Comparison of ENCODE assay signal across 8 mouse cellular contexts in genomic region chr12:113187584-113188295, GRCm38 (mm10). TPM values are rescaled to one million over a fixed set of nuclear protein-coding genes. Genes with fewer than 3 reads are reported as not detected.
DNase-seq lines count a peak whose midpoint lies in the region; ATAC-seq and TF ChIP-seq lines count a peak whose summit lies in the region.

No protein-coding gene starts in this region.

- H3K9ac ChIP-seq in embryonic facial prominence, embryonic 13.5 days: peak overlapping the region; percentile 64
- H3K9ac ChIP-seq in heart, embryonic 12.5 days: peak overlapping the region; percentile 50
- H3K9ac ChIP-seq in kidney, embryonic 16.5 days (replicated peaks; ENCODE audit: low read length): peak overlapping the region; percentile 48

- 26% methylated on average over 56 of the region's 56 CpGs for WGBS in bone marrow, adult 2 months
- WGBS in embryonic facial prominence, embryonic 13.5 days: 5% methylated on average over 56 of the region's 56 CpGs
- 3% methylated on average over 54 of the region's 56 CpGs for WGBS in heart, embryonic 12.5 days
- WGBS in kidney, embryonic 16.5 days: 3% methylated on average over 56 of the region's 56 CpGs

- DNase-seq in A20 (ENCODE audit: low read depth, low spot score) (peak; percentile 87), liver (peak; percentile 74)
- peak; percentile 71 to 73 for DNase-seq in spleen, postnatal 36 days (ENCODE audit: low spot score in 2 of 2)

- H3K4me2 ChIP-seq in embryonic facial prominence, embryonic 13.5 days: peak overlapping the region; percentile 85
- peak overlapping the region; percentile 98 for H3K4me2 ChIP-seq in heart, embryonic 12.5 days
- H3K4me2 ChIP-seq in kidney, embryonic 16.5 days (replicated peaks; ENCODE audit: low read depth, low read length): peak overlapping the region; percentile 83
- H3K4me2 ChIP-seq in myocyte (ENCODE audit: low read depth): no peak overlapping the region

- no peaks in the 10 kb centered on the region for H3K9me3 ChIP-seq in embryonic facial prominence, embryonic 13.5 days
- no peaks in the 10 kb centered on the region for H3K9me3 ChIP-seq in heart, embryonic 12.5 days (replicated peaks)
- no peaks in the 10 kb centered on the region for H3K9me3 ChIP-seq in kidney, embryonic 16.5 days (ENCODE audit: low read length)

- TF ChIP-seq CTCF in bone marrow, adult 2 months (IDR thresholded peaks at IDR 0.05; ENCODE audit: control insufficient read depth, insufficient read depth, low read length): peak; percentile 66

- no peak for TF ChIP-seq POLR2A in bone marrow, adult 2 months (IDR thresholded peaks at IDR 0.05; ENCODE audit: borderline replicate concordance, control insufficient read depth, low read depth, low read length)
- no peak for TF ChIP-seq POLR2A in myocyte (IDR thresholded peaks at IDR 0.05; ENCODE audit: insufficient read length, low read depth)

- no peak for ATAC-seq in embryonic facial prominence, embryonic 13.5 days (ENCODE audit: insufficient number of reproducible peaks, insufficient read depth, low FRiP score, low TSS enrichment, low read depth)
- no peak for ATAC-seq in heart, embryonic 12.5 days (ENCODE audit: insufficient number of reproducible peaks, low FRiP score)
- ATAC-seq in kidney, embryonic 16.5 days (ENCODE audit: low FRiP score, low TSS enrichment): peak; percentile 77

- no peaks in the 10 kb centered on the region for H3K4me1 ChIP-seq in bone marrow, adult 2 months (ENCODE audit: control insufficient read depth, insufficient read depth, low read length)
- H3K4me1 ChIP-seq in embryonic facial prominence, embryonic 13.5 days: peaks cover 28% of the 10 kb centered on the region
- peaks cover 24% of the 10 kb centered on the region for H3K4me1 ChIP-seq in heart, embryonic 12.5 days (replicated peaks)
- H3K4me1 ChIP-seq in kidney, embryonic 16.5 days (ENCODE audit: insufficient read depth, low read length): peaks cover 22% of the 10 kb centered on the region

- H3K36me3 ChIP-seq in embryonic facial prominence, embryonic 13.5 days: peaks cover 33% of the 10 kb centered on the region
- H3K36me3 ChIP-seq in heart, embryonic 12.5 days: no peaks in the 10 kb centered on the region
- H3K36me3 ChIP-seq in kidney, embryonic 16.5 days (ENCODE audit: insufficient read depth, low read length): 0 out of 2 replicates have a peak, but pooled peaks cover 11% of the 10 kb centered on the region
- H3K36me3 ChIP-seq in myocyte (ENCODE audit: control insufficient read depth, insufficient read depth): no peaks in the 10 kb centered on the region

- no peak overlapping the region for H3K27ac ChIP-seq in bone marrow, adult 2 months (ENCODE audit: control insufficient read depth, insufficient read depth, low read depth, low read length, poor library complexity)
- H3K27ac ChIP-seq in embryonic facial prominence, embryonic 13.5 days: no peak overlapping the region
- H3K27ac ChIP-seq in heart, embryonic 12.5 days (ENCODE audit: poor library complexity, severe bottlenecking): no peak overlapping the region
- H3K27ac ChIP-seq in kidney, embryonic 16.5 days (ENCODE audit: low read length): no peak overlapping the region

- H3K4me3 ChIP-seq in bone marrow, adult 2 months (replicated peaks; ENCODE audit: control insufficient read depth, low read depth, low read length): no peak overlapping the region
- peak overlapping the region; percentile 74 for H3K4me3 ChIP-seq in embryonic facial prominence, embryonic 13.5 days
- peak overlapping the region; percentile 41 for H3K4me3 ChIP-seq in heart, embryonic 12.5 days
- H3K4me3 ChIP-seq in kidney, embryonic 16.5 days (ENCODE audit: low read length): peak overlapping the region; percentile 46
- no peak overlapping the region for H3K4me3 ChIP-seq in myocyte

- no peaks in the 10 kb centered on the region for H3K79me2 ChIP-seq in myocyte (ENCODE audit: control insufficient read depth, insufficient read depth)

- H3ac ChIP-seq in myocyte (ENCODE audit: control insufficient read depth, insufficient read length): no peak overlapping the region

- H3K27me3 ChIP-seq in embryonic facial prominence, embryonic 13.5 days: peaks cover 38% of the 10 kb centered on the region
- H3K27me3 ChIP-seq in heart, embryonic 12.5 days (replicated peaks): peaks cover 61% of the 10 kb centered on the region
- H3K27me3 ChIP-seq in kidney, embryonic 16.5 days (ENCODE audit: insufficient read depth, low read length): peaks cover 11% of the 10 kb centered on the region
- H3K27me3 ChIP-seq in myocyte (ENCODE audit: control insufficient read depth, insufficient read depth, insufficient read length): peaks cover 8% of the 10 kb centered on the region

TF ChIP-seq in myocyte, 11 proteins besides CTCF, POLR2A, EP300 and RAD21:
- TF ChIP-seq POLR2AphosphoS2 (IDR thresholded peaks at IDR 0.05; ENCODE audit: insufficient read length, low read depth) (no peak), REST (IDR thresholded peaks at IDR 0.05; ENCODE audit: insufficient read depth, insufficient read length) (peak; percentile 3), MYOG (IDR thresholded peaks at IDR 0.05; ENCODE audit: control insufficient read depth in 1 of 3, insufficient read depth in 1 of 3, insufficient read length in 2 of 3, low read depth in 2 of 3) (no peak), E2F4 (IDR thresholded peaks at IDR 0.05; ENCODE audit: insufficient read depth) (no peak), MYOD1 (IDR thresholded peaks at IDR 0.05; ENCODE audit: control insufficient read depth in 1 of 3, insufficient read length in 2 of 3, low read depth in 2 of 3) (no peak), CEBPB (IDR thresholded peaks at IDR 0.05; ENCODE audit: insufficient read depth, poor library complexity, severe bottlenecking) (no peak), SRF (IDR thresholded peaks at IDR 0.05; ENCODE audit: control insufficient read depth, insufficient read length, low read depth) (no peak)

RNA-seq across cellular contexts. Expression of gene Tmem121, which starts 2.0 kb away (rescaled TPM):
- not detected in 2 replicates for polyA plus RNA-seq in bone marrow, adult 2 months (2011; ENCODE audit: insufficient read depth, insufficient read length, low replicate concordance, missing spikeins)
- polyA plus RNA-seq in embryonic facial prominence, embryonic 13.5 days (2015; fragmentation: Nextera tagmentation; extraction: Ambion mirVana): 16.6 and 18.0 TPM in 2 replicates
- polyA plus RNA-seq in heart, embryonic 12.5 days (2016; fragmentation: Nextera tagmentation; extraction: Ambion mirVana): 2.0 and 2.1 TPM in 2 replicates
- polyA plus RNA-seq in kidney, embryonic 16.5 days (2015; fragmentation: Nextera tagmentation; extraction: Ambion mirVana): 8.6 and 10.9 TPM in 2 replicates
- polyA plus RNA-seq in myocyte (2012; fragmentation: generic; extraction: Trizol): 4.1 TPM

RNA-seq across cellular contexts. Expression of gene Tedc1, which starts 31.5 kb away (rescaled TPM):
- 7.0 and 16.0 TPM in 2 replicates for polyA plus RNA-seq in bone marrow, adult 2 months (2011; ENCODE audit: insufficient read depth, insufficient read length, low replicate concordance, missing spikeins)
- polyA plus RNA-seq in embryonic facial prominence, embryonic 13.5 days (2015; fragmentation: Nextera tagmentation; extraction: Ambion mirVana): 32.0 and 33.9 TPM in 2 replicates
- polyA plus RNA-seq in heart, embryonic 12.5 days (2016; fragmentation: Nextera tagmentation; extraction: Ambion mirVana): 24.5 and 26.9 TPM in 2 replicates
- polyA plus RNA-seq in kidney, embryonic 16.5 days (2015; fragmentation: Nextera tagmentation; extraction: Ambion mirVana): 38.2 and 45.5 TPM in 2 replicates
- 6.6 TPM for polyA plus RNA-seq in myocyte (2012; fragmentation: generic; extraction: Trizol)

RNA-seq across cellular contexts. Expression of gene Crip1, which starts 41.6 kb away (rescaled TPM):
- polyA plus RNA-seq in bone marrow, adult 2 months (2011; ENCODE audit: insufficient read depth, insufficient read length, low replicate concordance, missing spikeins): 166 and 201 TPM in 2 replicates
- polyA plus RNA-seq in embryonic facial prominence, embryonic 13.5 days (2015; fragmentation: Nextera tagmentation; extraction: Ambion mirVana): 224 and 230 TPM in 2 replicates
- 464 and 485 TPM in 2 replicates for polyA plus RNA-seq in heart, embryonic 12.5 days (2016; fragmentation: Nextera tagmentation; extraction: Ambion mirVana)
- 270 and 293 TPM in 2 replicates for polyA plus RNA-seq in kidney, embryonic 16.5 days (2015; fragmentation: Nextera tagmentation; extraction: Ambion mirVana)
- polyA plus RNA-seq in myocyte (2012; fragmentation: generic; extraction: Trizol): 1,677 TPM

RNA-seq across cellular contexts. Expression of gene Crip2, which starts 47.7 kb away (rescaled TPM):
- 23.6 and 24.6 TPM in 2 replicates for polyA plus RNA-seq in bone marrow, adult 2 months (2011; ENCODE audit: insufficient read depth, insufficient read length, low replicate concordance, missing spikeins)
- 63.4 and 72.3 TPM in 2 replicates for polyA plus RNA-seq in embryonic facial prominence, embryonic 13.5 days (2015; fragmentation: Nextera tagmentation; extraction: Ambion mirVana)
- 1,186 and 1,223 TPM in 2 replicates for polyA plus RNA-seq in heart, embryonic 12.5 days (2016; fragmentation: Nextera tagmentation; extraction: Ambion mirVana)
- polyA plus RNA-seq in kidney, embryonic 16.5 days (2015; fragmentation: Nextera tagmentation; extraction: Ambion mirVana): 244 and 263 TPM in 2 replicates
- polyA plus RNA-seq in myocyte (2012; fragmentation: generic; extraction: Trizol): 1,146 TPM

Comparison
In these comparisons a context has a peak if more than half of its experiments do, and no peak if none do; other contexts are left out.
1. H3K4me3 ChIP-seq: peak in embryonic facial prominence, embryonic 13.5 days (single experiment), heart, embryonic 12.5 days (single experiment) and kidney, embryonic 16.5 days (single experiment); none in bone marrow, adult 2 months (single experiment) and myocyte (single experiment).
2. Peak in every context shown above with its lines, with median percentiles within 50 percentile points of each other: DNase-seq and H3K9ac ChIP-seq.